Mouse (Mus musculus) neural tube, embryonic 10.5 days (tissue): ENCODE data around the gene Gm21173.
"Not testable (repeated sequence)": the region's sequence is repeated elsewhere in the genome, so short reads cannot be mapped to it uniquely, and the experiment has no call there.

ENCODE experiments used
- DNase-seq: peaks from one replicate; pipeline ENCODE4 v3.0.0-alpha.2; 2017; ENCODE audit warnings: low spot score; ENCODE audit errors: extremely low spot score

Gm21173 gene

DNA sequence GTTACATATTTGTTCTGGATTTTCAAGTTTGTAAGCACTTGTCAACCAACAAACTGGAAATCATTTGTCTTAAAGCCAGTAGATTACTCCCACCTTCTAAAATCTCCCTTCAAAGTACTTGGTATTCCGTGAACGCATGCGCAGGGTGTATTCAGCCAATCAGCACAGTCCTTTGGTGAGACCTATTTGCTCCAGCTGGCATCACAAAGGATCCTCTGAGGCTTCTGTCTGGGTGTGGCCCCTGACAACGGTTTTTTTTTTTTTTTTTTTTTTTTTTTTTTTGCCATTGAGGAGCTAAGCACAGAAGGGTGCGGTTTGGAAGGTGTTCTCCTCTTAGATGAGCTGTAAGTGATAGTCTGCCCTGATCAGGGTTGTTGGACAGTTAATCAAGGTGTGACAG is at the start of gene Gm21173:
TSS of gene Gm21173 (plus strand) at position 301 of the 400 bp plus-strand sequence.
- not testable (repeated sequence) for DNase-seq
